Mouse (Mus musculus) T-cell, adult 2 months (primary cell): ENCODE data around the gene Ankdd1b.
A peak's percentile ranks its signal among the peaks of the same experiment; 100 is the strongest.

Source experiments
- DNase-seq: peaks from one replicate; pipeline ENCODE4 v3.0.0; 2022; ENCODE audit warnings: low spot score

The Ankdd1b gene

DNA sequence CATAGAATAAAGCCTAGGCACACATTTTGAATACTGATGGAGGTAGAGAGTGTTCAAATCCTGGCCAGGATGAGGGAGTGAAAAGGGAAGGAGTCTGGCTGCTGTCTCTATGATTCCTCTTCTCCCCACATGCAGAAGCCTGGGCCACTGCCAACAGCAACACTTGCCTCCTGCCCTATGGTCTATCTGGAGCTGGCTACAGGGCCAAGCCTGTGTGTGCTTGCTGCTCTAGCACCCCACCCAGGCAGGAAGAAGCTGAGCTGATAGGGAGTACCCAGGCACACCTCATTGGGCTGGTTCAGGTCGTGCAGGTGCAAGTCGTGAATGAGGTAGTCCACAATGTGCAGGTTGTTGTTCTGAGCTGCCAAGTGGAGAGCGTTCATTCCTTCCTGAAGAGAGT lies 16.7 kb downstream of the Ankdd1b start:
- DNase-seq: no peak

- DNase-seq: no peak
These were observed 18.4 kb downstream of the Ankdd1b start for GRCm38 (mm10) chr13:96452621-96453020.

- DNase-seq: no peak
These were observed 19.4 kb downstream of the Ankdd1b start for GRCm38 (mm10) chr13:96451386-96452140.

- no peak for DNase-seq
These were observed 20.1 kb downstream of the Ankdd1b start for GRCm38 (mm10) chr13:96450869-96451268.

GRCm38 (mm10) chr13:96450205-96450856 lies 20.7 kb downstream of the Ankdd1b start:
- no peak for DNase-seq

DNA sequence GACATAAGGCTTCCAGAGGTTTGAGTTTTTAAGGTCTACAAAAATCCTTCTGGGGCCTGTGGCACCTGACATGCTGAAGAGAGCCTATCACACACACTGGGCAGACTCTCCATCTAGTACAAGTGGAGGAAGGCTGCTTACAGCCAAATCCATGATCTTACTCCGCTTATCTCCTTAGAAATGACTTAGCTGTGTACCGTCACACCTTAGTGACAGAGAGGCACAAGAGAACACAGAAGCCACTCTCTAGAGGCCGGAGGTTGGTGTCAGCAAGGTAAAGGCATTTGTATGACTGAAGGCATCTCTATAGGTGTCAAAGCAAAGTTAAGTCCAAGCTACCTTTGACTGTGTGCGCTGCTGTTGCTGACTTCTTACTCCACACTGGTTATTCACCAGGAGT lies 30.6 kb downstream of the Ankdd1b start:
- DNase-seq: no peak

- DNase-seq: no peak
These were observed 34.1 kb downstream of the Ankdd1b start for GRCm38 (mm10) chr13:96436921-96437320.

DNA sequence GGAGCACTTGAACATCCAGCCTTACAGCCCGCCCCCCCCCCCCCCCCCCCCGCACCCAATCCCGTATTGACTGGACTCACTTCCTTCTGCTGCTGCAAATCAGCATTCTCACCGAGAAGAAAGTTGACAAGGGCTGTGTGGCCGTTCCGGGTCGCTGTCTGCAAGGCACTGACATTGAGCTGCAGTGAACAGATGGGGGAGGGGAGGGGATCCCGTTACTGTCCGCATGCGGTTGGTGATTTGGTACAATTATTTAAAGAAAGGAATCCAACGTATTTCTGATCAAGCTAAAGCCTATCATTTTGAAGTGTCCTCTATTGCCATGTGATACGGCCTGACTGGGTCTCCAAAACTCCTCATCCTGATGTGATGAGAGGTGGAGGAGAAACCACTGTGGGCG lies 35.2 kb downstream of the Ankdd1b start:
- DNase-seq: no peak

GRCm38 (mm10) chr13:96434899-96435331 lies 36.1 kb downstream of the Ankdd1b start:
- no peak for DNase-seq

DNA sequence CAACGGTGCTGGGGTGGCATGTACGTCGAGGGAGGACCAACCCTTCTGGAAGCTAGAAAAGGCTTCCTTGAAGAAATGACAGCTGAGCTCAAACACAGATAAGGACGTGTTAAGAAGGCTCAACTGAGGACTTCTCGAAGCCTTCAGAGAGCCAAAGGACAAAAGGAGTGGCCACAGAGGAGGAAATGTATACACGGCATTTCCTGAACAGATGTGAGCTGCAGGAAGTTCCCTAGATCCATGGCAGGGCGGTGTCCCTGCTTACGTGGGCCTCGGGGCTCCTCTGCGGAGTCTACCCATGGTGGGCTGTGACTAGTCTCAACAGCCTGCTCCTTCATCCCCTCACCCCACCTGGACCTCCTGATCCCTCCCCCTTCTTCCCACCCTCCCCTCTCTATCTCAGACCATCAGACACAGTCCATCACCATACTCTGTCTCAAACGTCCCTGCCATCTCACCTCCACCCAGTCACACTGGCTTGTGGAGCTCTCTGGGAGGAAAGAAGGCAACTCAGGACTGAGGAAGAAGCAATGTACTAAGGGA lies 37.3 kb downstream of the Ankdd1b start:
- peak; percentile 16 for DNase-seq

- DNase-seq: no peak
These were observed 38.0 kb downstream of the Ankdd1b start for GRCm38 (mm10) chr13:96433041-96433440.

GRCm38 (mm10) chr13:96432376-96432811 lies 38.6 kb downstream of the Ankdd1b start:
- DNase-seq: no peak

DNA sequence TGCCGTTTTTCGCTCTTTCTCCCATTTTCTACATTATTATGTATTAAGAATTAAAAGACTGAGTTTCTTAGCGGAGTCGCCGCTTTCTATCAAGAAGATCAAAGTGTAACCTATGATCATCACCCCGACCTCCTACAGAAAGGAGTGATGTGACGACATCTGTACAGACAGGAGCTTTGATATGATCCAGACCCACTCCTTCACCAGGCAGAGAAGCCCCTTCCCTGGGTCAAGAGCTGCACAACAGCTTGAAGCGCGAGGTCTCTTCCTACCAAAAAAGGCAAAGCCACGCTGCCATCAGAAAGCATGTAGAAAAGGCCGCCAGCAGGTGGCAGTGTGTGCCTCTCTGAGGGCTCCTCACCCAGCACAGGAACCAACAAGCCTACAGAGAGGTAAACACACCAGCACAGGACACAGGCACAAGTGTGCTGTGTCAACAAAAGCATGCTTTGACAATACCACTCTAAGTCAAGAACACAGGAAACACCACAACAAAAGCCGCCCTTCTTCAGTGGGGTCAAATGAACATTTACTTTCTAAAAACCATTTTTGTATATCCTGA lies 39.3 kb downstream of the Ankdd1b start:
- peak; percentile 74 for DNase-seq

DNA sequence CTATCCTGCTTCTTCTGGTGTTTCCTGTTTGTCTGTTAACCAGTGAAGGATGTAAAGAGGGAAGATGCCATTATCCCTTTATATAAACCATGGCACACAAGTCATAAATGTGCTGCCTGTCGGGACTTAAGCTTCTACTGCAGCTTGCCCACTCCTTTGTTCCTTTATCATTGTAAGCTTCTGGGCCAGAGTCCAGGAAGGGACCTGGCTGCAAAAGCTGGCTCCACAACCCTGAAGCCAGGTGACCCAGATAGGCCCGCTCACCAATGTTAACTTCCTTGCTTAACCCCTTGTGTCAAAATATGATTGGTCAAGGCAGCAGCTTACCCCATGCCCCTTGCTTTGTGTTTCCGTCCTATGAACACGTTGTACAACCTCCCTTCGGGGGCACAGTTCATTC lies 42.5 kb downstream of the Ankdd1b start:
- no peak for DNase-seq

DNA sequence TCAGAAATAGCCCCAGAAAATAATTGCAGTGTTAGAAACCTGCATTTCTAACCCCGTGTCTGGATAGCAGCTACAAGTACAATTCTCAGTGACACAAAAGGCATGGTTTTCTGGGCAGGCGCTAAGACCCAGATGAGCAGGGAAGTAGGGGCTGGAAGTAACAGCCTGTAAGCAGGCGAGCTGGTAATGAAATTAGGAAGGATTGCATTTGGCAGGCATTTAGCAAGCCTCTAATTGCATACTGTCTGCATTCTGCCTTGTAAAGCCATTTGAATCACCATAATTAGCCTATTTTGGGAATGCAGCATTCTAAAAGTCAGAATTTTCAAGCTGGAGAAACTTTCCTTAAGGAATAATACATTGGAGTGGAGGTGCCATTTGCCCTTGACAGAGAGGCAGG lies 45.0 kb downstream of the Ankdd1b start:
- DNase-seq: no peak

DNA sequence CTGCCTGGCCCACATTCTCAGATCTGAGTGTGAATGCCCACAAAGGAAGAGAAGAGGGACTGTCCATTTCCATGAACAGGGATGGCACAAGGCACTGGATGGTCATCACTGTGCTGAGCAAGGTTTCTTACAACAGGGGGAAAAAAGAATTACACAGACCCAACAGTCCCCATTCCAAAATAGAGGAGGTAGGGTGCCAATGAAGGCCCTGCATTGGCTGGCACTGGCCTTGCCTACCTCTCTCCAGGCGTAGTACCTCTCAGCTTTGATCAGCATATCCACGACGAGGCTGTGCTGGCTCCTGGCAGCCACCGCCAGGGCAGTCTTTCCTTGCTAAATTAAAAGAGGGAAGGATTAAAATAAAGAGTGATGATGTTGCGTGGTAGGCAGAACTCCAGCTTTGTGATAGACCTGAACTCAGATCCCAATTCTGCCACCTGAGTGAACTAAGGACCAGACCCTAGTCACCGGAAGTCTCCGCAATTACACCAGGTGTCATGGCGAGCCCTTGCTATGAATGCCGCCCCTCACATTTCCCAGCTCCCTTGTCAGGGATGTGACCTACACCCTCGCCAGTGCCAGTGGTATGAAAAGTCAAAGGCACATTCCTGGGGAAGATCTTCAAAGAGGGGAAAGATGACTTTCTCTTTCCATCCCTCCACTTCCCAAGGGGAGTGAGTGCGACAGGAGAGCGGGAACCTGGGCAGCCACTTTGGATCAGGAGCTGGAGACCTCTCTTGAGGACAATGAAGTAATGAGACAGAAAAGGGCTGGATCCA lies 46.3 kb downstream of the Ankdd1b start:
- no peak for DNase-seq

GRCm38 (mm10) chr13:96421230-96421629 lies 49.8 kb downstream of the Ankdd1b start:
- DNase-seq: no peak

GRCm38 (mm10) chr13:96418487-96418886 lies 52.5 kb downstream of the Ankdd1b start:
- no peak for DNase-seq

DNA sequence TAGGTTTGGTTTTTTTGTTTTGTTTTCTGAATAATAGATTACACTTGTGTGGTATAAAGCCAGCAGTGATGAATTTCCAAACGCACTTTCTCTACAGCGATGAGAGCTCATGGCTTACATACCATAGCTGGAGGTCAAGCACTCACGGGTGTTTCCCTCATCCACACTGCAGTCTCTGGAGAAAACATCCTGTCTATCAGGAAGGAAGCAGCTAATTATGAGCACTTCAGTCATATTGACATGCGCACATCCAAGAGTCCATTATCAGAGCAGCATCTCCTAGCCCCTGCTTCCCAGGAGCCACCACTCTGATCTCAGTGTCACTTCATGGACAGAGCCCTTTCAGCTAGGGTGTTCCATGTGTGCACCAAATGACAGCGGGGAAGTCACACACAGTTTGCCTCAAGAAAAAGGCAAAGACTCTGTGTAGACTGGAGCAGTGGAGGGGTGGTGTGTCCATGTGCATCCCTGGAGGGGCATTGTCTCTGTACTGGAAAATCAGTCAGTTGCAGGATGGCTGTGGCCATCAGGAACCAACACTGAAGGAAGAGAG lies 53.7 kb downstream of the Ankdd1b start:
- no peak for DNase-seq

- no peak for DNase-seq
These were observed 54.6 kb downstream of the Ankdd1b start for GRCm38 (mm10) chr13:96416380-96416779.

DNA sequence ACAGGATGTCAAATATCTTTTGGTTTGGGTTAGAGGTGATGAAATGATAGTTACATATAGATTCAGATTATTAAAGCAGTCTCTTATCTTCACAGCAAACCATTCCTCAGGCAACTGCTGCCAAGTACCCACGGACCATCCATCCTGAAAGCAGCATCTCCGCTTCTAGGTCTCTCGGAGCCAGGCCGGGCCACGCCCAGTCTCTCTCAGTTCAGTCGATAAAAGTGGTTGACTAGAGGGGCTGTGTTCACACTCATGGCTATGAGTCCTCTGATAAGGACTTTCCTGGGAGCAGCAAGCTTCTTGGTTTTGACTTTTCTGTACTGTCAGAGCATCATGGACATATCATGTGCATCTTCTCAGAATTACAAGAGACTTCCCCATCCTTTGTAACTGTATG lies 56.6 kb downstream of the Ankdd1b start:
- no peak for DNase-seq

DNA sequence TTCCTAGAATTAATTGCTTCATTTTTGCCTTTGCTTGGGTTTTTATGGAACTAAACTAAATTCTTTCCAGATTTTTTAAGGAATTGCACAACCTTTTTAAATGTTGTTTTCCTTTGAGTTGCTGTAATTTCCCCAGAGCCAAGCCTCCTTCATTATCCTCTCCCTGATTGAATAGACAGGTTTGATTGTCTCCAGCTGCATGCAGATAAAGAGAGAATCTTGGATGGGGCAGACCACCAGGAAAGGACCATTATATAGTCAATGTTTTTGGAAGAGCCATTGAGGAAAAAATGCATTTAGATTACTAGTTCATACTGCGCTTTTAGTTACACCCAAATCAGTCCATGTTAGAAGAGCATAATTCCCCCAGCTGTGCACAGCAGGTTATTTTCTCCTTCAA lies 62.2 kb downstream of the Ankdd1b start:
- DNase-seq: no peak
